15 mouse cellular contexts compared by ENCODE assay signal in genomic region chr7:128398664-128399063, GRCm38 (mm10). TPM values are rescaled to one million over a fixed set of nuclear protein-coding genes. Genes with fewer than 3 reads are reported as not detected.
DNase-seq lines count a peak whose midpoint lies in the region; ATAC-seq and TF ChIP-seq lines count a peak whose summit lies in the region.
"Had no signal": no experiment of that assay in that cellular context is flagged by ENCODE, and none has a peak within 500 bp of the region (broad histone marks: within the 10 kb centered on the region; RNA-seq: fewer than 3 reads in every experiment).

No protein-coding gene starts in this region.

- TF ChIP-seq EP300 in liver, embryonic 14.5 days (IDR thresholded peaks at IDR 0.05; ENCODE audit: low read depth) = peak; percentile 95

- H3K27me3 ChIP-seq in liver, embryonic 14.5 days (ENCODE audit: control insufficient read depth, insufficient read depth, low read length) = no peaks in the 10 kb centered on the region
- H3K27me3 ChIP-seq: limb, embryonic 15.5 days; neural tube, embryonic 12.5 days had no signal

- ATAC-seq in liver, embryonic 14.5 days (ENCODE audit: insufficient read depth) = peak; percentile 88
- ATAC-seq in erythroblast, adult 5-6 weeks (replicated peaks; ENCODE audit: low FRiP score, poor library complexity, severe bottlenecking) = no peak
- ATAC-seq: forebrain, embryonic 16.5 days had no signal

- H3K27ac ChIP-seq in liver, embryonic 14.5 days = peak overlapping the region; percentile 65
- H3K27ac ChIP-seq: embryonic facial prominence, embryonic 10.5 days; hindbrain, embryonic 14.5 days; limb, embryonic 15.5 days; neural tube, embryonic 12.5 days had no signal

- 4% methylated on average over 4 of the region's 4 CpGs for WGBS in liver, embryonic 14.5 days (ENCODE audit: insufficient replicate concordance)

- H3K36me3 ChIP-seq in liver, embryonic 14.5 days (replicated peaks; ENCODE audit: control insufficient read depth, insufficient read depth, low read depth) = peaks cover 4% of the 10 kb centered on the region; the same call in 1 of the 2 replicates
- H3K36me3 ChIP-seq: embryonic facial prominence, embryonic 10.5 days; limb, embryonic 15.5 days; neural tube, embryonic 12.5 days had no signal

- no peak for TF ChIP-seq CTCF in liver, embryonic 14.5 days (IDR thresholded peaks at IDR 0.05; ENCODE audit: low read depth)

- H3K9ac ChIP-seq in liver, embryonic 14.5 days (replicated peaks) = no peak overlapping the region; the same call in 1 of the 2 replicates
- H3K9ac ChIP-seq: hindbrain, embryonic 14.5 days; limb, embryonic 15.5 days; neural tube, embryonic 12.5 days had no signal

- peaks cover 28 to 52% of the 10 kb centered on the region in 2 experiments for H3K4me1 ChIP-seq in liver, embryonic 14.5 days (replicated peaks; ENCODE audit: control insufficient read depth in 2 of 2, insufficient read depth in 2 of 2, low read length in 1 of 2)
- H3K4me1 ChIP-seq: limb, embryonic 15.5 days; neural tube, embryonic 12.5 days had no signal

- peak; percentile 50 for DNase-seq in lung, postnatal 36 days
- no peak for DNase-seq in lung, postnatal 14 days
- peak; percentile 88 for DNase-seq in c-Kit-positive CD71-positive TER-119-negative erythroid progenitor cells, embryonic 14.5 days (ENCODE audit: low read depth)
- peak; percentile 53 to 63 (median 53) for DNase-seq in liver, embryonic 14.5 days (ENCODE audit: low read depth in 3 of 3, low spot score in 3 of 3)
- DNase-seq in thymus, postnatal 14 days = peak; percentile 76
- DNase-seq in retina, postnatal 1 day = no peak
- DNase-seq in kidney, adult 18-20 months = no peak
- DNase-seq: kidney, postnatal 36 days had no signal

- H3K4me2 ChIP-seq in liver, embryonic 14.5 days (ENCODE audit: low read depth) = peak overlapping the region; percentile 43
- H3K4me2 ChIP-seq: hindbrain, embryonic 14.5 days; limb, embryonic 15.5 days; midbrain, embryonic 11.5 days; neural tube, embryonic 12.5 days had no signal

- H3K9me3 ChIP-seq in liver, embryonic 14.5 days (ENCODE audit: control insufficient read depth, low read length) = no peaks in the 10 kb centered on the region
- H3K9me3 ChIP-seq: limb, embryonic 15.5 days; neural tube, embryonic 12.5 days had no signal

- no peak overlapping the region for H3K4me3 ChIP-seq in liver, embryonic 14.5 days (ENCODE audit: insufficient read depth in 1 of 2, low read depth in 2 of 2, low read length in 2 of 2)
- H3K4me3 ChIP-seq: embryonic facial prominence, embryonic 10.5 days; limb, embryonic 15.5 days; neural tube, embryonic 12.5 days had no signal

RNA-seq across cellular contexts. Expression of gene Rgs10, which starts 19.9 kb away (rescaled TPM):
- polyA plus RNA-seq in liver, embryonic 14.5 days (2012; rRNA removed) = 24.4 and 36.3 TPM in 2 replicates
- polyA plus RNA-seq in liver, embryonic 14.5 days (2014; fragmentation: Nextera tagmentation; extraction: Ambion mirVana) = 45.8 and 53.0 TPM in 2 replicates
- 21.9 and 24.5 TPM in 2 replicates for total RNA-seq in erythroblast, adult 5-6 weeks (2015; ENCODE audit: low replicate concordance)
- 22.7 and 44.9 TPM in 2 replicates for total RNA-seq in erythroblast, adult 5-6 weeks (2017; ENCODE audit: low replicate concordance)

Comparison
In these comparisons a context has a peak if more than half of its experiments do, and no peak if none do; other contexts are left out.
1. DNase-seq: peak in lung, postnatal 36 days (single experiment), c-Kit-positive CD71-positive TER-119-negative erythroid progenitor cells, embryonic 14.5 days (single experiment), liver, embryonic 14.5 days (3 of 3) and thymus, postnatal 14 days (single experiment); none in lung, postnatal 14 days (single experiment), retina, postnatal 1 day (single experiment) and kidney, adult 18-20 months (single experiment).